Mouse (Mus musculus): ENCODE measurements around the gene Rilpl1. TPM values are rescaled to one million over a fixed set of nuclear protein-coding genes. Genes with fewer than 3 reads are reported as not detected.
A peak's percentile ranks its signal among the peaks of the same experiment; 100 is the strongest.

Rilpl1 gene
- total RNA-seq, 2 experiments from 2014 or later = 13.1 to 17.6 TPM

- peak in 1 of 2 experiments; percentile 39 for DNase-seq (ENCODE audit: low spot score in 2 of 2)
Measured at GRCm38 (mm10) chr5:124460922-124461321, 70.3 kb downstream of the Rilpl1 start.

- DNase-seq (ENCODE audit: low spot score in 2 of 2) = no peak
Measured at GRCm38 (mm10) chr5:124456762-124457161, 74.4 kb downstream of the Rilpl1 start.

GRCm38 (mm10) chr5:124454082-124454419 lies 77.1 kb downstream of the Rilpl1 start:
- no peak for DNase-seq (ENCODE audit: low spot score in 2 of 2)

GRCm38 (mm10) chr5:124453339-124454081 lies 77.7 kb downstream of the Rilpl1 start:
- DNase-seq (ENCODE audit: low spot score in 2 of 2) = no peak

GRCm38 (mm10) chr5:124452494-124453228 lies 78.5 kb downstream of the Rilpl1 start:
- no peak for DNase-seq (ENCODE audit: low spot score in 2 of 2)

- no peak for DNase-seq (ENCODE audit: low spot score in 2 of 2)
Measured at GRCm38 (mm10) chr5:124450641-124451340, 80.4 kb downstream of the Rilpl1 start.

- DNase-seq (ENCODE audit: low spot score in 2 of 2) = no peak
Measured at GRCm38 (mm10) chr5:124450051-124450450, 81.1 kb downstream of the Rilpl1 start.

GRCm38 (mm10) chr5:124449494-124449893 lies 81.7 kb downstream of the Rilpl1 start:
- no peak for DNase-seq (ENCODE audit: low spot score in 2 of 2)

GRCm38 (mm10) chr5:124446301-124446881 lies 84.8 kb downstream of the Rilpl1 start:
- peak; percentile 54 to 67 for DNase-seq (ENCODE audit: low spot score in 2 of 2)

- peak; percentile 55 to 64 for DNase-seq (ENCODE audit: low spot score in 2 of 2)
Measured at GRCm38 (mm10) chr5:124445621-124446293, 85.4 kb downstream of the Rilpl1 start.

- peak; percentile 75 to 77 for DNase-seq (ENCODE audit: low spot score in 2 of 2)
Measured at GRCm38 (mm10) chr5:124444661-124445561, 86.3 kb downstream of the Rilpl1 start.

GRCm38 (mm10) chr5:124444208-124444607 lies 87.0 kb downstream of the Rilpl1 start:
- no peak for DNase-seq (ENCODE audit: low spot score in 2 of 2)

Other genes starting within 250 kb of the Rilpl1 start
- 1 to 10 TPM; 5.7 to 7.6 TPM for gene Mphosph9, start 203.4 kb downstream of the Rilpl1 start, total RNA-seq (2021)
- 10 to 100 TPM; 12.9 to 13.4 TPM for gene 2810006K23Rik, start 203.3 kb downstream of the Rilpl1 start, total RNA-seq (2021)
- 100 to 1,000 TPM; 153 to 174 TPM for gene Cdk2ap1, start 168.3 kb downstream of the Rilpl1 start, total RNA-seq (2021)
- gene Sbno1, start 105.4 kb downstream of the Rilpl1 start, total RNA-seq (2021) = 10 to 100 TPM; 93.2 to 93.4 TPM
- 100 to 1,000 TPM; 141 to 218 TPM for gene Kmt5a, start 91.5 kb downstream of the Rilpl1 start, total RNA-seq (2021)
- gene Rilpl2, start 53.0 kb downstream of the Rilpl1 start, total RNA-seq (2021) = 10 to 100 TPM; 22.3 TPM
- 10 to 100 TPM; 20.8 to 21.9 TPM for gene Snrnp35, start 48.3 kb downstream of the Rilpl1 start, total RNA-seq (2021)
- 100 to 1,000 TPM; 214 to 218 TPM for gene Tmed2, start 9.3 kb upstream of the Rilpl1 start, total RNA-seq (2021)
- gene Ddx55, start 21.5 kb upstream of the Rilpl1 start, total RNA-seq (2021) = 10 to 100 TPM; 13.2 to 15.3 TPM
- 10 to 100 TPM; 40.0 to 45.5 TPM for gene Eif2b1, start 47.7 kb upstream of the Rilpl1 start, total RNA-seq (2021)
- 10 to 100 TPM; 32.2 to 36.2 TPM for gene Gtf2h3, start 47.7 kb upstream of the Rilpl1 start, total RNA-seq (2021)
- gene Atp6v0a2, start 97.2 kb upstream of the Rilpl1 start, total RNA-seq (2021) = 10 to 100 TPM; 77.5 to 90.9 TPM
- gene Dnah10, start 193.7 kb upstream of the Rilpl1 start, total RNA-seq (2021) = 1 to 10 TPM; 1.7 to 1.8 TPM